Mouse (Mus musculus): ENCODE results near the gene Rpp25. TPM values are rescaled to one million over a fixed set of nuclear protein-coding genes. Genes with fewer than 3 reads are reported as not detected.

The Rpp25 gene
- total and polyA plus RNA-seq, 3 experiments: 2.9 to 10.8 (median 5.4) TPM

- Histone ChIP-seq H3K27me3 (ENCODE audit: insufficient read depth, low read length) (peaks cover 43% of the 10 kb centered on the region), H3K4me3 (ENCODE audit: low read depth, low read length) (no peak overlapping the region), H3K4me1 (ENCODE audit: insufficient read depth, low read depth, low read length) (peaks cover 31% of the 10 kb centered on the region), H3K9me3 (replicated peaks) (no peaks in the 10 kb centered on the region), H3K36me3 (replicated peaks) (no peaks in the 10 kb centered on the region)
- TF ChIP-seq POLR2AphosphoS5 (IDR thresholded peaks at IDR 0.05; ENCODE audit: insufficient replicate concordance, low read depth, low read length) (no peak), TAL1 (conservative IDR thresholded peaks at IDR 0.05; ENCODE audit: low read depth, low read length) (no peak), CTCF (IDR thresholded peaks at IDR 0.05; ENCODE audit: low read depth, low read length) (no peak), GATA1 (IDR thresholded peaks at IDR 0.05; ENCODE audit: borderline replicate concordance, low read length) (no peak), GATA2 (IDR thresholded peaks at IDR 0.05; ENCODE audit: borderline replicate concordance, low read depth, low read length) (no peak)
- ATAC-seq (ENCODE audit: extremely low read depth, insufficient number of reproducible peaks, low FRiP score, poor library complexity, severe bottlenecking): no peak
- DNase-seq (ENCODE audit: low spot score): no peak
These were observed 5.3 kb upstream of the Rpp25 start for GRCm38 (mm10) chr9:57498536-57498935.

GRCm38 (mm10) chr9:57501452-57501851, 2.4 kb upstream of the Rpp25 start:
- ATAC-seq (ENCODE audit: extremely low read depth, insufficient number of reproducible peaks, low FRiP score, poor library complexity, severe bottlenecking) (no peak), DNase-seq (ENCODE audit: low spot score) (no peak)
- Histone ChIP-seq H3K27me3 (ENCODE audit: insufficient read depth, low read length) (peaks cover 56% of the 10 kb centered on the region), H3K36me3 (replicated peaks) (no peaks in the 10 kb centered on the region), H3K4me3 (ENCODE audit: low read depth, low read length) (no peak overlapping the region), H3K4me1 (ENCODE audit: insufficient read depth, low read depth, low read length) (peaks cover 52% of the 10 kb centered on the region), H3K9me3 (replicated peaks) (peaks cover 8% of the 10 kb centered on the region)
- TF ChIP-seq GATA1 (IDR thresholded peaks at IDR 0.05; ENCODE audit: borderline replicate concordance, low read length): no peak

GRCm38 (mm10) chr9:57501861-57502260, 2.0 kb upstream of the Rpp25 start:
- Histone ChIP-seq H3K27me3 (ENCODE audit: insufficient read depth, low read length) (peaks cover 55% of the 10 kb centered on the region), H3K4me3 (ENCODE audit: low read depth, low read length) (no peak overlapping the region)

GRCm38 (mm10) chr9:57502911-57503621, 760 bp upstream of the Rpp25 start:
- Histone ChIP-seq H3K4me1 (ENCODE audit: insufficient read depth, low read depth, low read length) (peaks cover 57% of the 10 kb centered on the region), H3K27me3 (ENCODE audit: insufficient read depth, low read length) (peaks cover 46% of the 10 kb centered on the region), H3K4me3 (ENCODE audit: low read depth, low read length) (peak overlapping the region; percentile 70; the same call in 1 of the 2 replicates), H3K36me3 (replicated peaks) (no peaks in the 10 kb centered on the region), H3K9me3 (replicated peaks) (peaks cover 8% of the 10 kb centered on the region)
- no peak for ATAC-seq (ENCODE audit: extremely low read depth, insufficient number of reproducible peaks, low FRiP score, poor library complexity, severe bottlenecking)
- DNase-seq (ENCODE audit: low spot score): no peak
- no peak for TF ChIP-seq GATA2 (IDR thresholded peaks at IDR 0.05; ENCODE audit: borderline replicate concordance, low read depth, low read length)
- no peak for TF ChIP-seq CTCF (IDR thresholded peaks at IDR 0.05; ENCODE audit: low read depth, low read length)
- no peak for TF ChIP-seq GATA1 (IDR thresholded peaks at IDR 0.05; ENCODE audit: borderline replicate concordance, low read length)
- TF ChIP-seq TAL1 (conservative IDR thresholded peaks at IDR 0.05; ENCODE audit: low read depth, low read length): no peak
- no peak for TF ChIP-seq POLR2AphosphoS5 (IDR thresholded peaks at IDR 0.05; ENCODE audit: insufficient replicate concordance, low read depth, low read length)

More at GRCm38 (mm10) chr9:57501861-57502260, 2.0 kb upstream of the Rpp25 start:
- ATAC-seq (ENCODE audit: extremely low read depth, insufficient number of reproducible peaks, low FRiP score, poor library complexity, severe bottlenecking): no peak
- no peak for TF ChIP-seq POLR2AphosphoS5 (IDR thresholded peaks at IDR 0.05; ENCODE audit: insufficient replicate concordance, low read depth, low read length)
- TF ChIP-seq GATA1 (IDR thresholded peaks at IDR 0.05; ENCODE audit: borderline replicate concordance, low read length): no peak
- TF ChIP-seq GATA2 (IDR thresholded peaks at IDR 0.05; ENCODE audit: borderline replicate concordance, low read depth, low read length): no peak
- Histone ChIP-seq H3K4me1 (ENCODE audit: insufficient read depth, low read depth, low read length) (peaks cover 56% of the 10 kb centered on the region), H3K9me3 (replicated peaks) (peaks cover 8% of the 10 kb centered on the region), H3K36me3 (replicated peaks) (no peaks in the 10 kb centered on the region)
- DNase-seq (ENCODE audit: low spot score): no peak

- peaks cover 43% of the 10 kb centered on the region for H3K27me3 ChIP-seq (ENCODE audit: insufficient read depth, low read length)
- peaks cover 8% of the 10 kb centered on the region for H3K9me3 ChIP-seq (replicated peaks)
- H3K4me3 ChIP-seq (ENCODE audit: low read depth, low read length): peak overlapping the region; percentile 70
- ATAC-seq (ENCODE audit: extremely low read depth, insufficient number of reproducible peaks, low FRiP score, poor library complexity, severe bottlenecking) (no peak), DNase-seq (ENCODE audit: low spot score) (no peak)
- no peaks in the 10 kb centered on the region for H3K36me3 ChIP-seq (replicated peaks)
- TF ChIP-seq POLR2AphosphoS5 (IDR thresholded peaks at IDR 0.05; ENCODE audit: insufficient replicate concordance, low read depth, low read length): no peak
- peaks cover 50% of the 10 kb centered on the region for H3K4me1 ChIP-seq (ENCODE audit: insufficient read depth, low read depth, low read length)
These were observed 515 bp downstream of the Rpp25 start for GRCm38 (mm10) chr9:57504381-57504700.

GRCm38 (mm10) chr9:57504891-57505290, 1.1 kb downstream of the Rpp25 start:
- H3K36me3 ChIP-seq (replicated peaks): no peaks in the 10 kb centered on the region
- ATAC-seq (ENCODE audit: extremely low read depth, insufficient number of reproducible peaks, low FRiP score, poor library complexity, severe bottlenecking): no peak
- DNase-seq (ENCODE audit: low spot score): no peak
- peaks cover 43% of the 10 kb centered on the region for H3K27me3 ChIP-seq (ENCODE audit: insufficient read depth, low read length)
- H3K4me1 ChIP-seq (ENCODE audit: insufficient read depth, low read depth, low read length): peaks cover 48% of the 10 kb centered on the region
- H3K4me3 ChIP-seq (ENCODE audit: low read depth, low read length): peak overlapping the region; percentile 70; the same call in 1 of the 2 replicates
- H3K9me3 ChIP-seq (replicated peaks): peaks cover 8% of the 10 kb centered on the region
- TF ChIP-seq POLR2AphosphoS5 (IDR thresholded peaks at IDR 0.05; ENCODE audit: insufficient replicate concordance, low read depth, low read length): no peak
- TF ChIP-seq GATA1 (IDR thresholded peaks at IDR 0.05; ENCODE audit: borderline replicate concordance, low read length): no peak
- no peak for TF ChIP-seq CTCF (IDR thresholded peaks at IDR 0.05; ENCODE audit: low read depth, low read length)
- no peak for TF ChIP-seq TAL1 (conservative IDR thresholded peaks at IDR 0.05; ENCODE audit: low read depth, low read length)
- TF ChIP-seq GATA2 (IDR thresholded peaks at IDR 0.05; ENCODE audit: borderline replicate concordance, low read depth, low read length): no peak

GRCm38 (mm10) chr9:57505700-57506099, 1.9 kb downstream of the Rpp25 start:
- DNase-seq (ENCODE audit: low spot score): peak; percentile 90
- Histone ChIP-seq H3K4me1 (ENCODE audit: insufficient read depth, low read depth, low read length) (peaks cover 56% of the 10 kb centered on the region), H3K9me3 (replicated peaks) (peaks cover 8% of the 10 kb centered on the region), H3K36me3 (replicated peaks) (no peaks in the 10 kb centered on the region), H3K27me3 (ENCODE audit: insufficient read depth, low read length) (peaks cover 37% of the 10 kb centered on the region), H3K4me3 (ENCODE audit: low read depth, low read length) (peak overlapping the region; percentile 70; the same call in 1 of the 2 replicates)
- peak; percentile 96 for ATAC-seq (ENCODE audit: extremely low read depth, insufficient number of reproducible peaks, low FRiP score, poor library complexity, severe bottlenecking)
- TF ChIP-seq GATA1 (IDR thresholded peaks at IDR 0.05; ENCODE audit: borderline replicate concordance, low read length): no peak
- TF ChIP-seq CTCF (IDR thresholded peaks at IDR 0.05; ENCODE audit: low read depth, low read length): no peak
- TF ChIP-seq TAL1 (conservative IDR thresholded peaks at IDR 0.05; ENCODE audit: low read depth, low read length): peak; percentile 100
- TF ChIP-seq POLR2AphosphoS5 (IDR thresholded peaks at IDR 0.05; ENCODE audit: insufficient replicate concordance, low read depth, low read length): no peak
- 0 out of 2 replicates have a peak, but pooled peaks have one; percentile 43 for TF ChIP-seq GATA2 (IDR thresholded peaks at IDR 0.05; ENCODE audit: borderline replicate concordance, low read depth, low read length)

Measured in G1E (cell line).